ENCODE assay signal across 11 mouse cellular contexts in genomic region chrX:16656511-16656910, GRCm38 (mm10). TPM values are rescaled to one million over a fixed set of nuclear protein-coding genes. Genes with fewer than 3 reads are reported as not detected.
DNase-seq lines count a peak whose midpoint lies in the region; ATAC-seq and TF ChIP-seq lines count a peak whose summit lies in the region.
"Had no signal": no experiment of that assay in that cellular context is flagged by ENCODE, and none has a peak within 500 bp of the region (broad histone marks: within the 10 kb centered on the region; RNA-seq: fewer than 3 reads in every experiment).

No protein-coding gene starts in this region.

- no peaks in the 10 kb centered on the region for H3K27me3 ChIP-seq in liver, adult 2 months (ENCODE audit: control insufficient read depth, insufficient read depth, low read length)
- H3K27me3 ChIP-seq in forebrain, embryonic 11.5 days (ENCODE audit: control insufficient read depth, insufficient read depth, low read length) = no peaks in the 10 kb centered on the region

- TF ChIP-seq POLR2A in liver, adult 2 months (IDR thresholded peaks at IDR 0.05; ENCODE audit: extremely low read depth, insufficient read depth, low read length) = no peak

- no peaks in the 10 kb centered on the region for H3K36me3 ChIP-seq in liver, adult 2 months (ENCODE audit: control insufficient read depth, insufficient read depth, low read length)
- no peaks in the 10 kb centered on the region for H3K36me3 ChIP-seq in forebrain, embryonic 11.5 days (ENCODE audit: control insufficient read depth, insufficient read depth, low read length)
- H3K36me3 ChIP-seq: midbrain, embryonic 10.5 days had no signal

- H3K4me2 ChIP-seq in forebrain, embryonic 11.5 days (ENCODE audit: low read depth, low read length, severe bottlenecking) = no peak overlapping the region

- intact Hi-C loops in gastrocnemius, adult 2 months (cut with DNase I) = no loop called here
- intact Hi-C loops in left cerebral cortex, postnatal 4 days (cut with DNase I) = no loop called here

- DNase-seq in gastrocnemius, adult 2 months = no peak
- DNase-seq in gastrocnemius, postnatal 25 days = no peak
- DNase-seq in liver, adult 2 months (ENCODE audit: extremely low read depth, low read depth, low spot score) = peak; percentile 10
- no peak for DNase-seq in liver
- peak; percentile 4 for DNase-seq in embryo, embryonic 11 days
- peak; percentile 44 for DNase-seq in lung, postnatal 36 days
- no peak for DNase-seq in forebrain, embryonic 11.5 days (ENCODE audit: low spot score)
- no peak for DNase-seq in left cerebral cortex, postnatal 4 days
- DNase-seq: right cerebral cortex, postnatal 4 days had no signal

- H3K9me3 ChIP-seq in forebrain, embryonic 11.5 days (ENCODE audit: control insufficient read depth, low read length) = no peaks in the 10 kb centered on the region
- H3K9me3 ChIP-seq: midbrain, embryonic 10.5 days had no signal

- 0 out of 2 replicates have a peak overlapping the region, but pooled peaks have one; percentile 35 for H3K27ac ChIP-seq in gastrocnemius, adult 2 months
- no peak overlapping the region for H3K27ac ChIP-seq in liver, adult 2 months (replicated peaks; ENCODE audit: insufficient read depth, low read depth, low read length)
- no peak overlapping the region for H3K27ac ChIP-seq in forebrain, embryonic 11.5 days (ENCODE audit: low read depth, low read length)
- H3K27ac ChIP-seq: midbrain, embryonic 10.5 days had no signal

- no peak overlapping the region for H3K9ac ChIP-seq in liver, adult 2 months (ENCODE audit: low read depth, low read length)
- no peak overlapping the region for H3K9ac ChIP-seq in forebrain, embryonic 11.5 days (ENCODE audit: low read length)

- 36% methylated on average over 2 of the region's 2 CpGs for WGBS in liver, adult 2 months
- 82% methylated on average over 2 of the region's 2 CpGs for WGBS in forebrain, embryonic 11.5 days

- H3K4me1 ChIP-seq in liver, adult 2 months (ENCODE audit: control insufficient read depth, insufficient read depth, low read length) = no peaks in the 10 kb centered on the region
- no peaks in the 10 kb centered on the region for H3K4me1 ChIP-seq in forebrain, embryonic 11.5 days (replicated peaks; ENCODE audit: control insufficient read depth, insufficient read depth, low read length)
- H3K4me1 ChIP-seq: midbrain, embryonic 10.5 days had no signal

- no peak overlapping the region for H3K4me3 ChIP-seq in gastrocnemius, adult 2 months
- no peak overlapping the region for H3K4me3 ChIP-seq in liver, adult 2 months (ENCODE audit: insufficient read depth, low read depth, low read length)
- no peak overlapping the region for H3K4me3 ChIP-seq in forebrain, embryonic 11.5 days (ENCODE audit: low read depth, low read length)
- H3K4me3 ChIP-seq: midbrain, embryonic 10.5 days had no signal

- no peak for ATAC-seq in forebrain, embryonic 11.5 days (replicated peaks; ENCODE audit: low FRiP score)

- TF ChIP-seq CTCF in gastrocnemius, adult 2 months (IDR thresholded peaks at IDR 0.05) = no peak
- TF ChIP-seq CTCF in liver, adult 2 months (IDR thresholded peaks at IDR 0.05; ENCODE audit: low read depth, low read length) = no peak

- no peaks in the 10 kb centered on the region for H3K79me2 ChIP-seq in liver, adult 2 months (ENCODE audit: control insufficient read depth, insufficient read depth, low read length)

RNA-seq across cellular contexts. Expression of gene Maoa, which starts 37.0 kb away (rescaled TPM):
- total RNA-seq in gastrocnemius, adult 2 months (2021) = 1 to 10 TPM; 2.5 to 4.0 TPM
- total RNA-seq in gastrocnemius, postnatal 25 days (2021) = 1 to 10 TPM; 3.0 TPM
- 8.0 and 8.9 TPM in 2 replicates for total RNA-seq in liver, adult 2 months (2014; rRNA removed)
- polyA plus RNA-seq in liver, adult 2 months (2012; rRNA removed) = 1.2 and 1.6 TPM in 2 replicates
- polyA plus RNA-seq in forebrain, embryonic 11.5 days (2014; fragmentation: Nextera tagmentation; extraction: Ambion mirVana) = 11.9 and 13.0 TPM in 2 replicates
- 10 to 100 TPM; 36.1 to 39.0 TPM for total RNA-seq in left cerebral cortex, postnatal 4 days (2021)
- total RNA-seq: MEL had no signal

Comparison
In these comparisons a context has a peak if more than half of its experiments do, and no peak if none do; other contexts are left out.
1. DNase-seq: peak in liver, adult 2 months (single experiment), embryo, embryonic 11 days (single experiment) and lung, postnatal 36 days (single experiment); none in gastrocnemius, adult 2 months (single experiment), gastrocnemius, postnatal 25 days (single experiment), liver (single experiment), forebrain, embryonic 11.5 days (single experiment) and left cerebral cortex, postnatal 4 days (single experiment).